Mouse (Mus musculus): ENCODE results near the gene Mien1. TPM values are rescaled to one million over a fixed set of nuclear protein-coding genes. Genes with fewer than 3 reads are reported as not detected.
A peak's percentile ranks its signal among the peaks of the same experiment; 100 is the strongest.

Mien1 gene
- polyA plus RNA-seq, 1 experiment from 2014 or later: 253 TPM

GRCm38 (mm10) chr11:98400161-98400726, 38.5 kb downstream of the Mien1 start, which contains the start of gene Pgap3:
TSS of gene Pgap3 (minus strand) at chr11:98400490.
- H3K9me3 ChIP-seq (ENCODE audit: control insufficient read depth, low read length): no peaks in the 10 kb centered on the region
- no peaks in the 10 kb centered on the region for H3K36me3 ChIP-seq (ENCODE audit: control insufficient read depth, insufficient read depth)
- H3K4me1 ChIP-seq (replicated peaks; ENCODE audit: control insufficient read depth, insufficient read depth, low read length): peaks cover 9% of the 10 kb centered on the region
- H3K27ac ChIP-seq (ENCODE audit: low read length): peak within 1 kb of the TSS; percentile 97
- ATAC-seq: peak; percentile 94
- under 1% methylated on average over 40 of the region's 40 CpGs for WGBS
- peaks cover 5% of the 10 kb centered on the region; the same call in 1 of the 2 replicates for H3K27me3 ChIP-seq (replicated peaks; ENCODE audit: control insufficient read depth, insufficient read depth, low read length)
- peak within 1 kb of the TSS; percentile 85 for H3K4me2 ChIP-seq (ENCODE audit: low read length)
- H3K9ac ChIP-seq (replicated peaks; ENCODE audit: low read depth, low read length): peak within 1 kb of the TSS; percentile 85
- H3K4me3 ChIP-seq (replicated peaks; ENCODE audit: low read length): peak within 1 kb of the TSS; percentile 86

GRCm38 (mm10) chr11:98397946-98398345, 40.8 kb downstream of the Mien1 start:
- Histone ChIP-seq H3K4me3 (replicated peaks; ENCODE audit: low read length) (no peak overlapping the region), H3K4me1 (replicated peaks; ENCODE audit: control insufficient read depth, insufficient read depth, low read length) (peaks cover 22% of the 10 kb centered on the region), H3K27me3 (replicated peaks; ENCODE audit: control insufficient read depth, insufficient read depth, low read length) (no peaks in the 10 kb centered on the region), H3K4me2 (ENCODE audit: low read length) (no peak overlapping the region), H3K36me3 (ENCODE audit: control insufficient read depth, insufficient read depth) (no peaks in the 10 kb centered on the region), H3K27ac (ENCODE audit: low read length) (no peak overlapping the region), H3K9ac (replicated peaks; ENCODE audit: low read depth, low read length) (no peak overlapping the region), H3K9me3 (ENCODE audit: control insufficient read depth, low read length) (no peaks in the 10 kb centered on the region)
- WGBS: 95% methylated on average over 7 of the region's 7 CpGs
- no peak for ATAC-seq

GRCm38 (mm10) chr11:98395041-98395440, 43.8 kb downstream of the Mien1 start:
- Histone ChIP-seq H3K27ac (ENCODE audit: low read length) (no peak overlapping the region), H3K4me1 (replicated peaks; ENCODE audit: control insufficient read depth, insufficient read depth, low read length) (peaks cover 16% of the 10 kb centered on the region), H3K4me2 (ENCODE audit: low read length) (no peak overlapping the region), H3K9me3 (ENCODE audit: control insufficient read depth, low read length) (no peaks in the 10 kb centered on the region), H3K9ac (replicated peaks; ENCODE audit: low read depth, low read length) (no peak overlapping the region), H3K36me3 (ENCODE audit: control insufficient read depth, insufficient read depth) (no peaks in the 10 kb centered on the region), H3K4me3 (replicated peaks; ENCODE audit: low read length) (no peak overlapping the region), H3K27me3 (replicated peaks; ENCODE audit: control insufficient read depth, insufficient read depth, low read length) (peaks cover 3% of the 10 kb centered on the region)
- no peak for ATAC-seq
- WGBS: 38% methylated on average over 4 of the region's 4 CpGs

GRCm38 (mm10) chr11:98394301-98394700, 44.5 kb downstream of the Mien1 start:
- H3K4me3 ChIP-seq (replicated peaks; ENCODE audit: low read length): no peak overlapping the region
- ATAC-seq: no peak
- H3K9me3 ChIP-seq (ENCODE audit: control insufficient read depth, low read length): no peaks in the 10 kb centered on the region
- no peak overlapping the region for H3K4me2 ChIP-seq (ENCODE audit: low read length)
- 51% methylated on average over 6 of the region's 6 CpGs for WGBS
- peaks cover 3% of the 10 kb centered on the region for H3K27me3 ChIP-seq (replicated peaks; ENCODE audit: control insufficient read depth, insufficient read depth, low read length)
- peaks cover 13% of the 10 kb centered on the region for H3K4me1 ChIP-seq (replicated peaks; ENCODE audit: control insufficient read depth, insufficient read depth, low read length)
- no peak overlapping the region for H3K9ac ChIP-seq (replicated peaks; ENCODE audit: low read depth, low read length)
- no peak overlapping the region for H3K27ac ChIP-seq (ENCODE audit: low read length)
- H3K36me3 ChIP-seq (ENCODE audit: control insufficient read depth, insufficient read depth): no peaks in the 10 kb centered on the region

GRCm38 (mm10) chr11:98393317-98393716, 45.5 kb downstream of the Mien1 start:
- no peak overlapping the region for H3K4me2 ChIP-seq (ENCODE audit: low read length)
- peaks cover 3% of the 10 kb centered on the region for H3K27me3 ChIP-seq (replicated peaks; ENCODE audit: control insufficient read depth, insufficient read depth, low read length)
- H3K4me3 ChIP-seq (replicated peaks; ENCODE audit: low read length): no peak overlapping the region
- H3K27ac ChIP-seq (ENCODE audit: low read length): no peak overlapping the region
- no peak overlapping the region for H3K9ac ChIP-seq (replicated peaks; ENCODE audit: low read depth, low read length)
- no peaks in the 10 kb centered on the region for H3K9me3 ChIP-seq (ENCODE audit: control insufficient read depth, low read length)
- no peaks in the 10 kb centered on the region for H3K36me3 ChIP-seq (ENCODE audit: control insufficient read depth, insufficient read depth)
- ATAC-seq: 0 out of 2 replicates have a peak, but pooled peaks have one; percentile 16
- peaks cover 13% of the 10 kb centered on the region for H3K4me1 ChIP-seq (replicated peaks; ENCODE audit: control insufficient read depth, insufficient read depth, low read length)
- WGBS: 71% methylated on average over 6 of the region's 6 CpGs

GRCm38 (mm10) chr11:98392645-98393044, 46.1 kb downstream of the Mien1 start:
- 56% methylated on average over 4 of the region's 4 CpGs for WGBS
- H3K4me2 ChIP-seq (ENCODE audit: low read length): no peak overlapping the region
- no peak for ATAC-seq

GRCm38 (mm10) chr11:98392034-98392433, 46.8 kb downstream of the Mien1 start:
- Histone ChIP-seq H3K4me1 (replicated peaks; ENCODE audit: control insufficient read depth, insufficient read depth, low read length) (peaks cover 13% of the 10 kb centered on the region), H3K27me3 (replicated peaks; ENCODE audit: control insufficient read depth, insufficient read depth, low read length) (peaks cover 5% of the 10 kb centered on the region), H3K27ac (ENCODE audit: low read length) (no peak overlapping the region), H3K4me2 (ENCODE audit: low read length) (no peak overlapping the region), H3K4me3 (replicated peaks; ENCODE audit: low read length) (no peak overlapping the region), H3K9me3 (ENCODE audit: control insufficient read depth, low read length) (no peaks in the 10 kb centered on the region), H3K36me3 (ENCODE audit: control insufficient read depth, insufficient read depth) (no peaks in the 10 kb centered on the region), H3K9ac (replicated peaks; ENCODE audit: low read depth, low read length) (no peak overlapping the region)
- no peak for ATAC-seq
- WGBS: 20% methylated on average over 4 of the region's 8 CpGs

More at GRCm38 (mm10) chr11:98392645-98393044, 46.1 kb downstream of the Mien1 start:
- H3K9ac ChIP-seq (replicated peaks; ENCODE audit: low read depth, low read length): no peak overlapping the region
- peaks cover 13% of the 10 kb centered on the region for H3K4me1 ChIP-seq (replicated peaks; ENCODE audit: control insufficient read depth, insufficient read depth, low read length)
- H3K27ac ChIP-seq (ENCODE audit: low read length): no peak overlapping the region
- H3K36me3 ChIP-seq (ENCODE audit: control insufficient read depth, insufficient read depth): no peaks in the 10 kb centered on the region
- H3K27me3 ChIP-seq (replicated peaks; ENCODE audit: control insufficient read depth, insufficient read depth, low read length): peaks cover 3% of the 10 kb centered on the region
- no peaks in the 10 kb centered on the region for H3K9me3 ChIP-seq (ENCODE audit: control insufficient read depth, low read length)
- no peak overlapping the region for H3K4me3 ChIP-seq (replicated peaks; ENCODE audit: low read length)

- no peaks in the 10 kb centered on the region for H3K36me3 ChIP-seq (ENCODE audit: control insufficient read depth, insufficient read depth)
- peaks cover 13% of the 10 kb centered on the region for H3K4me1 ChIP-seq (replicated peaks; ENCODE audit: control insufficient read depth, insufficient read depth, low read length)
- no peak overlapping the region for H3K9ac ChIP-seq (replicated peaks; ENCODE audit: low read depth, low read length)
- no peaks in the 10 kb centered on the region for H3K9me3 ChIP-seq (ENCODE audit: control insufficient read depth, low read length)
- no peak overlapping the region for H3K27ac ChIP-seq (ENCODE audit: low read length)
- no peak overlapping the region for H3K4me2 ChIP-seq (ENCODE audit: low read length)
- 73% methylated on average over 12 of the region's 12 CpGs for WGBS
- ATAC-seq: no peak
- H3K4me3 ChIP-seq (replicated peaks; ENCODE audit: low read length): no peak overlapping the region
- peaks cover 9% of the 10 kb centered on the region for H3K27me3 ChIP-seq (replicated peaks; ENCODE audit: control insufficient read depth, insufficient read depth, low read length)
Observed at GRCm38 (mm10) chr11:98390141-98390540, 48.6 kb downstream of the Mien1 start.

GRCm38 (mm10) chr11:98389221-98389780, 49.5 kb downstream of the Mien1 start:
- H3K4me2 ChIP-seq (ENCODE audit: low read length): no peak overlapping the region
- peaks cover 9% of the 10 kb centered on the region for H3K27me3 ChIP-seq (replicated peaks; ENCODE audit: control insufficient read depth, insufficient read depth, low read length)
- no peaks in the 10 kb centered on the region for H3K9me3 ChIP-seq (ENCODE audit: control insufficient read depth, low read length)
- no peaks in the 10 kb centered on the region for H3K36me3 ChIP-seq (ENCODE audit: control insufficient read depth, insufficient read depth)
- no peak overlapping the region for H3K27ac ChIP-seq (ENCODE audit: low read length)
- WGBS: 23% methylated on average over 9 of the region's 9 CpGs
- H3K4me3 ChIP-seq (replicated peaks; ENCODE audit: low read length): no peak overlapping the region
- ATAC-seq: peak; percentile 26; the same call in 1 of the 2 replicates
- peaks cover 10% of the 10 kb centered on the region for H3K4me1 ChIP-seq (replicated peaks; ENCODE audit: control insufficient read depth, insufficient read depth, low read length)
- H3K9ac ChIP-seq (replicated peaks; ENCODE audit: low read depth, low read length): no peak overlapping the region

Measured in forebrain, embryonic 16.5 days (tissue).